Mouse (Mus musculus): ENCODE data around the gene Ensa.

Gene Ensa

DNA sequence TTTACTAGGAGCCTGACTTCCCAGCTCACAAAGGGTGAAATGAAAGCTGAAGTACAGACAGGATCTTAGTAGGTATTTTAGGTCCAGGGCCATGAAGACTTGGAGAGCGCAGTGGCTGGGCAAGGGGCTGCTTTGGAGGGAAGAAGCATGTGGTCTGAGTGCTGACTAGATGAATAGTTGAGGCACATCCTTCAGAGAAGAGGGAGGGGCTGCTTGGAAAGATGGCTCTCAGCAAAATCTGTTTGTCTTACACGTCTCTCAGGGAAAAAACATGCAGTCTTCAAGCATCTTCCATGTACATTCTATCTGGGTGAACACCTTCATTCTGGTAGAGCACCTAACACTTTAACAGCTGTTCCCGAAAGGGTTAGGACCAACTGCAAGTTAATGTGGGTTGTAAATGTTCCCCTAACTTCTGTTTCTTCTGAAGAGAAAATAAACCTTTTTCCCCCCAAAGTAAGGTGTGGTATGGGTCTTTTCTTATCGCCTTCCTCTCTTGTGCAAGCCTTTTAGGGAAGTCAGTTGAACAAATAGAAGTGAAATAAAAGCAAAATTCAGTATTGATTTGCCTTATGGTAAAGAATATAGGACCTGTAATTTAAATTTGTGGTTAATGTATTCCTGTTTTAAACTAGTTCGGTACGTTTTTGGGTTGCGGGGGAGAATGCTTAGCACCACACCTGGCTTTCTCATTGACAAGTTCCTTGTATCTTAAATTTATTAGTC is 38.1 kb downstream of the Ensa start:
- peak; percentile 55 for DNase-seq (ENCODE audit: low read depth, low spot score)

- peak; percentile 46 for DNase-seq (ENCODE audit: low read depth, low spot score)
These were observed 38.7 kb downstream of the Ensa start for GRCm38 (mm10) chr3:95663486-95663885.

GRCm38 (mm10) chr3:95663969-95664608 is 39.3 kb downstream of the Ensa start:
- peak; percentile 54 for DNase-seq (ENCODE audit: low read depth, low spot score)

- peak; percentile 58 for DNase-seq (ENCODE audit: low read depth, low spot score)
These were observed 40.2 kb downstream of the Ensa start for GRCm38 (mm10) chr3:95664940-95665352.

DNA sequence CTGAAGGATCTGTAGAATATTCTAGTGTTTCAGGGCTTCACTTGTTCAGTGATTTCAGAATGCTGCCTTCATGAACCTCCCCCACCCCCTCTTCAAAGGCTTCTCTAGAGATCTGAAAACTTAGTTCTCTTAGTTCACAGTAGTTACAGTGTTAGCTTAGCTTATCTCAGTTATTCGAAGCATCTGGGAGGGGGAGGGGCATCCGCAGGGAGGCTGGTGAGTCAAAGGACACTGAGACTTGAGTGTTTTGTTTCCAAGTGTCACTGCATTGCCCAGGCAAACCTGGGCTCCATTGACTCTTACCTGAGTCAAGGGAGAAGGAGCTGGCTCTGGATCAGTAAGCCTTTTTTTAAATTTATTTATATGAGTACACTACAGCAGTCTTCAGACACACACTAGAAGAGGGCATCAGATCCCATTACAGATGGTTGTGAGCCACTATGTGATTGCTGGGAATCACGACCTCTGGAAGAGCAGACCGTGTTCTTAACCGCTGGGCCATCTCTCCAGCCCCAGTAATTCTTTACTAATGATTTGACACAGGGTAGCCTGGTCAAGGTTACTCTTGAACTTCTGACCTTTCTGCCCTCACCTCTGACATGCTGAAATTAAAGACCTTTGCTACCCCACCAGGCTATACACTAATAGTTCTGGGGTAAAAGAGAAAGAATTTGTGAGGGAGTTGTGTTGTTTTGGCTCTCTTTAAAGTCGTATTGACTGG is 41.5 kb downstream of the Ensa start:
- DNase-seq (ENCODE audit: low read depth, low spot score) = peak; percentile 61

- peak; percentile 58 for DNase-seq (ENCODE audit: low read depth, low spot score)
These were observed 42.7 kb downstream of the Ensa start for GRCm38 (mm10) chr3:95667521-95667920.

GRCm38 (mm10) chr3:95668026-95668425 is 43.2 kb downstream of the Ensa start:
- no peak for DNase-seq (ENCODE audit: low read depth, low spot score)

DNA sequence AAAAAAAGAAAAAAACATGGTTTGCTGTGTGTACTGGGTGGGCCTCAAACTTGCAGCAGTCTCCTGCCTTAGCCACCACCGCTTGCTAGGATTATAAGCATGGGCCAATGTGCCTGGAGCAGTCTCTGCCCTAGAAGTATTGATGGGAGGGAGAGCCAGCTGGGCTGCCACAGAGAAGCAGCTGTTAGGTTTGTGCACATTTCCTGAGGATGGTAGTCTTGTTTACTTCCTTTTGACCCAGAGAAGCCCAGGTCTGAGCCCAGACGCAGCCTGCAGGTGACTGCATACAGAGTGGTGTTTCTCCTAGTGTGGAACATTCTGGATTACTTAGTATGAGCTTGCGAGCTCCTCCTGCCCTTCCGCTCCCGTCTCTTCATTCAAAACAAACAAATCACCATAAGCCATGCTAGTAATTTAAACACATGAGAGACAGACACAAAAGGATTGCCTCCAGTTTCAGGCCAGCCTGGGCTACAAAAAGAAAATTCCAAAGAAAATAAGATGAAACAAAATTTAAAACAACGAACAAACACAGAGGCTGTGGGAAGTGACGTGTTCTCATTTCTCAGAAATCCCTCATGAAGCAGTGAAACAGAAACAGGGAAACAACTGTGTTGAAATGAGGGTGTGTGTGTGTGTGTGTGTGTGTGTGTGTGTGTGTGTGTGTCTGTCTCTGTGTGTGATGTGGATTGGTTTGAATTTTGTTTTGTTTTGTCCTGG is 44.0 kb downstream of the Ensa start:
- DNase-seq (ENCODE audit: low read depth, low spot score) = peak; percentile 81

- DNase-seq (ENCODE audit: low read depth, low spot score) = no peak
These were observed 44.5 kb downstream of the Ensa start for GRCm38 (mm10) chr3:95669309-95669665.

- peak; percentile 20 for DNase-seq (ENCODE audit: low read depth, low spot score)
These were observed 45.6 kb downstream of the Ensa start for GRCm38 (mm10) chr3:95670419-95670818.

DNA sequence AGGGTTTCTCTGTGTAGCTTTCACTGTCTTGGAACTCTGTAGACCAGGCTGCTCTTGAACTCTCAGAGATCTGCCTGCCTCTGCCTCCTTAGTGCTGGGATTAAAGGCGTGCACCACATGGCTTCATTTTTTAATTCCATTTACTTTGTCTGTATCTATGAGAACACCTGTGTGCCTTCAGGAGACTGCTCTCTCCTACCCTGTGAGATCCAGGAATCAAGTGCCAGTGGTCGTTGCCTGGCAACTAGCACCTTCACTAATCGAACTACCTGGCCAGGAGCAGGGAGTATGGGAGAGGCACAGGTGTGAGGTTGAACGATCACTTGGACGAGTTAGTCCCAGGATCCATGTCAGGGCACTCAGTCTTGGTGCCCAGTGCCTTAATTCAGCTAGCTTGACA is 46.4 kb downstream of the Ensa start:
- DNase-seq (ENCODE audit: low read depth, low spot score) = peak; percentile 9

DNA sequence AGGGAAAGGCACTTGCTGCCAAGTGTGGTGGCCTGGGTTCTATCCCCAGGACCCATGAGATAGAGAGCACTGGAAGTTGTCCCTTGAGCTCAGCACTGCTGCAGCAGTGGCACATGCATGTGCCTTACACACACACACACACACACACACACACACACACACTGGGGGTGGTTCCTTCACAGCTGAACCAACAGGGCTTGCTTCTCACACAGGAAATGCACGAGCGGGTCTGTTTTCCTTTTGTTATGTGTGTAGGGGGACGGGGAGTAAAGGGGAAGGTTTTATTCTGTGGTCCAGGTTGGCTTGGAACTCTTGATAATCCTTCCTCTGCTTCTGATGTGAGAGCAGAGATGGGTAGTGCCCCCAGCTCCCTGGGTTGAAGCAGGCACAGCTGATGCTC is 47.7 kb downstream of the Ensa start:
- peak; percentile 82 for DNase-seq (ENCODE audit: low read depth, low spot score)

DNA sequence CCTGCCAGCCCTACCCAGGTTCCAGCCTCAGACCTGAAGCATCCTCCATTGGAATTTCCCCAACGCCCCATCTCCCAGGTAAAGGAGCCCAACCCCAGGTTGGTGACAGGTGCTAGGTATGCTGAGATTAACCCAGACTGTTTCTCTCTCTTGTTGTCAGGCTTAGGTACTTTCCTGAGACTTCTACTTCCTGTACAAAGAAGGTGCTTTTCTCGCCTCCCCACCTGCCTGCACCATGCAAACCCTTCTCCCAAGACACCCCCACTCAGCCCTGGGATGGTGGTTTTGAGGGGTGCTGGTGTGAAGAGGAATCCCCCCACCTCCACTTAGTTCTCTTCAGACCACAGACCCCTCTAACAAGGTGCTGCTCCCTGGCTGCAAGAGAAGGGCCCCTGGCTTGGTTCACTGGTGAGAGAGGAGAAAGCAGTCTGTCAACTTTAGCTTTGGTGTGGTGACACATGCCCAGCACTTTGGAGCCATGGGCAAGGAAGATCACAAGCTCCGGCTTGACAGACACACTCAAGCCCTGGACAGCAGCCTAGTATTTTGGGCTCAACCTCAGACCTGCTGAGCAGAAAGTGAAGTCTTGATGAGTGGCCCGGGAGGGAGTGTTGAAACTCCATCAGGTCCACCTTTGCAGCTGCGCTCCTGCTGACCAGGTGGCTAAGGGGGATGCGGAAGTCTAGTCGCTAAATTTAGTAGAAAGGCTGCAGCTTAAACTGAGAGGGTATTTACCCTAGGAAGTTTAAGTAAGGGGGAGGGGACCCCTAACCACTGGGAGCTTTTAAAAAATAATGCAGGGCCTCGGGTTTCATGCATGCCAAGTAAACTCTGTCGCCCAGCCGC is 48.3 kb downstream of the Ensa start:
- peak; percentile 94 for DNase-seq (ENCODE audit: low read depth, low spot score)

GRCm38 (mm10) chr3:95673707-95674211 is 49.0 kb downstream of the Ensa start:
- no peak for DNase-seq (ENCODE audit: low read depth, low spot score)

- peak; percentile 93 for DNase-seq (ENCODE audit: low read depth, low spot score)
These were observed 49.4 kb downstream of the Ensa start for GRCm38 (mm10) chr3:95674236-95674635.

DNA sequence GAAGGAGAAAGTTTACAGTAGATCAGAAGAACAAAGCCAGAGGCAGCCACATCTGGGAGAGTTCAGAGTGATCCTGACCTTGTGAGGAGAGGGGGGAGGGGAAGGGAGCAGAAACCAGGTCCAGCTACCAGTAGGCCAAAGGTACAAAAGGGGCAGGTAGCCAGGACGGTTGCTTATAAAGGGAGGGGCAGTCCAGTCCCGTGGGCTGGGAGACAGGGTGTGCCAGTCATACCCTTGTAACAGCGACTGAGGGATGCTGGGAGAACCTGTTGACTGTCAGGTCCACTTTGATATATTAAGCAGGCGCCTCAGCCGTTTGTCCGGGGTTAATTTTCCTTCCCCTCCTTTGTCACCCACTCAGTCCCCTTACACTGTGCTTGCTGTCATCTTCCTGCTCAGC is 50.0 kb downstream of the Ensa start:
- DNase-seq (ENCODE audit: low read depth, low spot score) = peak; percentile 59

DNA sequence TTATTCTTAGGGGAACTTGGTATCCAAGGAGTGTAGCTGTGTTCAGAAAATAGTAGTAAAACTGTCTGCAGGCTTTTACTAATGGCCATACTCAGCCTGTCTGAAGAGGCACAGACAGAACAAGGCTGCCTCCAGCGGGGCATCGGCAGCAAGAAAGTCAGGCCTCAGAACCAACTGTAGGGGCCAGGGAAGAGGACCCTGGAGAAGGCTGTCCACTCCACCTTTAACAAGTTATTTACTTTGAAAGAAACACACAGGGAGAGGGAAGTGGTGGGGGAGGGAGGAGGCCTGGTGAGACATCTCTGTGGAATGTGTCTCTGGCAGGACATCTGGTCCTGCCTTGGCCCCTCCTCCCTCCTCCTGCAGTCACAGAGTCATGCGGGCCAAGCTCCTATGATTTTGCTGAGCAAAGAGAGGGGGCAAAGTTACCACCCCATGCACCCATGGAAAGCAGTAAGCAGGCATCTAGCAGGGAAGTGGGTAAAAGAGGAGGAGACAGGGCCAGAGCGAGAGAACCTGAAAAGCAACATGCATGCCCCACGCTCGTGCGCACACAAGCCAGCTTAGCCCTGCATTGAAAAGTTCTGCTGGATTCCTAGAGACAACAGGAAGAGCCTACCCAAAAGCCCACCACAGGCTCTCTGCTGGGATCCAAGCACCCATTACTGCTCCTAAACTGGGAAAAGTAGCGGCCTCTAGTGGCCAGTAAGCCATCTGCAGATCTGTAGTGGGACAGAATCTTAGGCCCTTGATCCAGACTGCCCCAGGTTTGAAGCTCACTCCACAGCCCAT is 50.7 kb downstream of the Ensa start:
- peak; percentile 78 for DNase-seq (ENCODE audit: low read depth, low spot score)

- DNase-seq (ENCODE audit: low read depth, low spot score) = peak; percentile 69
These were observed 52.1 kb downstream of the Ensa start for GRCm38 (mm10) chr3:95676745-95677419.

DNA sequence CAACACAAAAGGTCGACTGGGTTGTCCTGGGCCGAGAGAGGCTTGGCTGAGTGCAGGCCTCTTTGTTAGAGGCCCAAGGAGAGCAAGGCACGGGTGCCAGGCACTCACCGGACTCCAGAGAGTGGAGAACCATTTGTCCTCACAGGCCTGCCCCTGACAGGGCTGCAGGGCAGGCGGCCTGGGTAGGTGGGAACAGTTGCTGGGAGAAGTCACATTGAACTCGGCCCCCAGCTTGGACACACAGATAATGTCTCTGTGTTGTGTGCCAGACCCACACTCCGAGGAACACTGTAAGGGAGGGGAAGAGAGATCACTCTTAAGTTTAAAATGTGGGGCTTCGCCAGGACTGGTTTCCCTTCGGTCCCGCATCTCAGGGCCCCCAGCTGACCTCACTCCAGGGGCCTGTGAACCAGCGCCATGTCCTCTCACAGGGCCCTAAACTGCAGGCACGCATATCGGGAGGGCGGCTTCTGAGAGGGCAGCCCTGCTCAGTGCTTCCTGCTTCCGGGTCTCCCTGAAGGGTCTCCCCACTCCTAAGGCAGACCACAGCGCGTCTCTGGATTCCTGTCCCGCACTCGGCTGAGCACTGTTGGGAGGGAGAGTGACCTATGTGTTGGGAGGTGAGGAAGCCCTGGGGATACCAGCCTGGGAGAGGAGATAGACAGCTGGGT is 52.8 kb downstream of the Ensa start:
- DNase-seq (ENCODE audit: low read depth, low spot score) = no peak
